Mouse (Mus musculus): ENCODE data around the gene Fam83g. TPM values are rescaled to one million over a fixed set of nuclear protein-coding genes. Genes with fewer than 3 reads are reported as not detected.

Fam83g gene
- polyA plus RNA-seq, 1 experiment from 2014 or later: 20.7 TPM

GRCm38 (mm10) chr11:61657432-61657831 lies 26.5 kb upstream of the Fam83g start:
- Histone ChIP-seq H3K36me3 (ENCODE audit: control insufficient read depth, insufficient read depth) (no peaks in the 10 kb centered on the region), H3K9ac (ENCODE audit: low read depth, low read length) (no peak overlapping the region), H3K27me3 (replicated peaks; ENCODE audit: control insufficient read depth, insufficient read depth, low read length) (no peaks in the 10 kb centered on the region), H3K4me2 (replicated peaks; ENCODE audit: low read depth) (no peak overlapping the region), H3K9me3 (ENCODE audit: control insufficient read depth) (no peaks in the 10 kb centered on the region), H3K27ac (ENCODE audit: low read depth, low read length) (no peak overlapping the region), H3K4me3 (ENCODE audit: low read depth, low read length) (no peak overlapping the region), H3K4me1 (replicated peaks; ENCODE audit: control insufficient read depth, insufficient read depth, low read length) (no peaks in the 10 kb centered on the region)
- ATAC-seq: no peak
- TF ChIP-seq CTCF (IDR thresholded peaks at IDR 0.05; ENCODE audit: low read depth): no peak
- 69% methylated on average over 2 of the region's 2 CpGs for WGBS

- ATAC-seq: no peak
- Histone ChIP-seq H3K9me3 (ENCODE audit: control insufficient read depth) (no peaks in the 10 kb centered on the region), H3K9ac (ENCODE audit: low read depth, low read length) (no peak overlapping the region), H3K27me3 (replicated peaks; ENCODE audit: control insufficient read depth, insufficient read depth, low read length) (no peaks in the 10 kb centered on the region), H3K4me1 (replicated peaks; ENCODE audit: control insufficient read depth, insufficient read depth, low read length) (no peaks in the 10 kb centered on the region), H3K4me3 (ENCODE audit: low read depth, low read length) (no peak overlapping the region), H3K36me3 (ENCODE audit: control insufficient read depth, insufficient read depth) (no peaks in the 10 kb centered on the region), H3K27ac (ENCODE audit: low read depth, low read length) (no peak overlapping the region), H3K4me2 (replicated peaks; ENCODE audit: low read depth) (no peak overlapping the region)
- no peak for TF ChIP-seq CTCF (IDR thresholded peaks at IDR 0.05; ENCODE audit: low read depth)
- WGBS: 91% methylated on average over 3 of the region's 3 CpGs
Measured at GRCm38 (mm10) chr11:61658360-61658922, 25.4 kb upstream of the Fam83g start.

DNA sequence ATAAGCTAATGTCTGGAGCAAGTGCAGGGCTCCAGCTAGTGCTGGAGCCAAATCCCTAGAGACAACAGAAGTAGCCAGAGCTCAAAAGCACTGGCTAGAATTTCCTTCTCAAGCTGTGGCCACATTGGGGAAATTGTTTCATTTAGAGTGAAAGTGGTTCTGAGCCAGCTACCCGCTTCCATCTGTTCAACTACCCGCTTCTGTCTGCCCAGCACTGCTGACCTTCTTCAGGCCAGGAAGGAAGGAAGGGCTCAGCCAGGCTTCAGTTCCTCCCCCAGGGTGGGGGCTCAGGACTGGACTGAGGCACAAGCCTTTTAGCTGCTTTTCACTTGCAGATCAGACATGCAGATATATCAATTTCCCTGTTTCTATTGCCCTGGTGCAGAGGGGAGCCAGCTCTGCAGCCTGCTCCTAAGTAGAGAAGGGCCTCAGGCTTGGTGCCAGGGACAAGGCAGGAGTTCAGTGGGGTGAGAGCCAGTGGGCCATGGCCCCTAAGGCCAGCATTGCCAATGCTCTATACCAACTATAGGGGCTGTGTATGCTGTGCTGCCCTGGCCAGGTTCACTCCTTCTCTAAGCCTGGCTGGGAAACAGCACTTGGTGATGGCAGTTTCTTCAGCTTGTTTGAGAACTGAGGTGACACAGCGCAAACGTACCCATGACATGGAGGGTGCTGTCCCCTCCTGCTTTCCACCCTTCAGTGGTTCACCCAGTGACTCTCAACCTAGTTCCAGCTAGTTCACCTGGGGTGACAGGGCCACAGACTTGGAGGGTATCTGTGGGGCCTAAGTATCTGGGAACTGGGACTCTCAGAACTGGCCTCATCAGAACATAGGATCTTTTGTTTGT lies 24.7 kb upstream of the Fam83g start:
- no peaks in the 10 kb centered on the region for H3K27me3 ChIP-seq (replicated peaks; ENCODE audit: control insufficient read depth, insufficient read depth, low read length)
- H3K36me3 ChIP-seq (ENCODE audit: control insufficient read depth, insufficient read depth): no peaks in the 10 kb centered on the region
- no peak overlapping the region for H3K9ac ChIP-seq (ENCODE audit: low read depth, low read length)
- 77% methylated on average over 4 of the region's 4 CpGs for WGBS
- H3K4me3 ChIP-seq (ENCODE audit: low read depth, low read length): no peak overlapping the region
- H3K9me3 ChIP-seq (ENCODE audit: control insufficient read depth): no peaks in the 10 kb centered on the region
- no peak overlapping the region for H3K4me2 ChIP-seq (replicated peaks; ENCODE audit: low read depth)
- no peaks in the 10 kb centered on the region for H3K4me1 ChIP-seq (replicated peaks; ENCODE audit: control insufficient read depth, insufficient read depth, low read length)
- no peak for TF ChIP-seq CTCF (IDR thresholded peaks at IDR 0.05; ENCODE audit: low read depth)
- H3K27ac ChIP-seq (ENCODE audit: low read depth, low read length): no peak overlapping the region
- ATAC-seq: no peak

- Histone ChIP-seq H3K4me1 (replicated peaks; ENCODE audit: control insufficient read depth, insufficient read depth, low read length) (no peaks in the 10 kb centered on the region), H3K27ac (ENCODE audit: low read depth, low read length) (no peak overlapping the region), H3K27me3 (replicated peaks; ENCODE audit: control insufficient read depth, insufficient read depth, low read length) (no peaks in the 10 kb centered on the region), H3K4me3 (ENCODE audit: low read depth, low read length) (no peak overlapping the region), H3K4me2 (replicated peaks; ENCODE audit: low read depth) (no peak overlapping the region), H3K9ac (ENCODE audit: low read depth, low read length) (no peak overlapping the region), H3K36me3 (ENCODE audit: control insufficient read depth, insufficient read depth) (no peaks in the 10 kb centered on the region), H3K9me3 (ENCODE audit: control insufficient read depth) (no peaks in the 10 kb centered on the region)
- WGBS: 90% methylated on average over 8 of the region's 8 CpGs
- no peak for ATAC-seq
- no peak for TF ChIP-seq CTCF (IDR thresholded peaks at IDR 0.05; ENCODE audit: low read depth)
Measured at GRCm38 (mm10) chr11:61660001-61660400, 23.9 kb upstream of the Fam83g start.

- H3K36me3 ChIP-seq (ENCODE audit: control insufficient read depth, insufficient read depth): no peaks in the 10 kb centered on the region
- H3K27me3 ChIP-seq (replicated peaks; ENCODE audit: control insufficient read depth, insufficient read depth, low read length): no peaks in the 10 kb centered on the region
- H3K9me3 ChIP-seq (ENCODE audit: control insufficient read depth): no peaks in the 10 kb centered on the region
- no peak for ATAC-seq
- WGBS: 71% methylated on average over 7 of the region's 7 CpGs
- H3K4me2 ChIP-seq (replicated peaks; ENCODE audit: low read depth): no peak overlapping the region
- no peak overlapping the region for H3K9ac ChIP-seq (ENCODE audit: low read depth, low read length)
- no peak overlapping the region for H3K4me3 ChIP-seq (ENCODE audit: low read depth, low read length)
- no peaks in the 10 kb centered on the region for H3K4me1 ChIP-seq (replicated peaks; ENCODE audit: control insufficient read depth, insufficient read depth, low read length)
- TF ChIP-seq CTCF (IDR thresholded peaks at IDR 0.05; ENCODE audit: low read depth): no peak
- no peak overlapping the region for H3K27ac ChIP-seq (ENCODE audit: low read depth, low read length)
Measured at GRCm38 (mm10) chr11:61660806-61661392, 23.0 kb upstream of the Fam83g start.

DNA sequence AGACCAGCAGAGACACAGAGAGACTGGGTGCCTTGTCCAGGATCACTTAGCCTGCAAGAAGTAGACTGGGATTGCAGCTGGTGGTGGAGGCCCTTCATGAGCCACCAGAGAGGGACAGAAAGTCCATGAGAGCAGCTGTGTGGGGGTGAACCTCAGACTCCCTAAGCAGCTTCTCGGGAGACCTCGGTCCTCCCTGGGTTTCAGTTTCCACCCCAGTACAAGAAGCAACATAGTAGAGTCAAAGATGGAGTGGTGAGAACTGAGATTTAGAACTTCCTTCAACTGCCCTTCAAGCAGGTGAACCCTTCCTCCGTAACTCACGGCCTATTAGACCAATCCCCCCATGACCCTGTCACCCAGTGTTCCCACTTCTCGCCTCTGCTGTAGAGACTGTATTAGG lies 21.7 kb upstream of the Fam83g start:
- Histone ChIP-seq H3K4me2 (replicated peaks; ENCODE audit: low read depth) (no peak overlapping the region), H3K9me3 (ENCODE audit: control insufficient read depth) (no peaks in the 10 kb centered on the region), H3K27me3 (replicated peaks; ENCODE audit: control insufficient read depth, insufficient read depth, low read length) (no peaks in the 10 kb centered on the region), H3K9ac (ENCODE audit: low read depth, low read length) (no peak overlapping the region), H3K27ac (ENCODE audit: low read depth, low read length) (no peak overlapping the region), H3K4me3 (ENCODE audit: low read depth, low read length) (no peak overlapping the region), H3K36me3 (ENCODE audit: control insufficient read depth, insufficient read depth) (no peaks in the 10 kb centered on the region), H3K4me1 (replicated peaks; ENCODE audit: control insufficient read depth, insufficient read depth, low read length) (no peaks in the 10 kb centered on the region)
- no peak for TF ChIP-seq CTCF (IDR thresholded peaks at IDR 0.05; ENCODE audit: low read depth)
- WGBS: 95% methylated on average over 5 of the region's 5 CpGs
- ATAC-seq: no peak
